Mouse (Mus musculus) monocyte, adult 2 months (primary cell): ENCODE measurements around the gene Gm2832.
"Not testable (repeated sequence)": the region's sequence is repeated elsewhere in the genome, so short reads cannot be mapped to it uniquely, and the experiment has no call there.

ENCODE experiments used
- DNase-seq, 2 experiments: peaks; one replicate each; pipeline ENCODE4 v3.0.0; 2022; ENCODE audit warnings: low spot score in 2 of 2, low read depth in 1 of 2

Gm2832 gene

DNA sequence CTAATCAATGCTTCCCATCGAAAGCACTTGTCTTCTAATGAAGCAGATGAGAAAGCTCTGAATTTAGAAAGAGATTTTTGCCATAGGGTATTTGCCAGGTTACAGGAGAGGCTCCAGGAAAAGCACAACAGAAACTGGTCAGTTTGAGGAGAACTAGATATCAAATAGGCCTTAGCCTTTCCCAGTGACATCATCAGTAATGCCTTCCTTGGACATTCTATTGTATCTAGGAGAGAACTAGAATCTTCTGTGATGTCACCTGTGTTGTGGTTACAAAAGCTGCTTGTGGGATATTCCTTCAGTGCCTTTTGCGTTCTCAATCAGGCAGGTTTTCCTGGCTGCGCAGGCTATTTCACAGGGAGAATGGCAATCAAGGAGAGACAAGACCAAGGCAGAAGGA is at the start of gene Gm2832:
Gene Gm2832, plus strand, starts transcription at position 301 of the 400 bp plus-strand sequence.
- DNase-seq = not testable (repeated sequence)

- DNase-seq = not testable (repeated sequence)
Measured at GRCm38 (mm10) chr14:41263296-41263695, 15.3 kb upstream of the Gm2832 start.

- not testable (repeated sequence) for DNase-seq
Measured at GRCm38 (mm10) chr14:41263853-41264755, 14.5 kb upstream of the Gm2832 start.

- not testable (repeated sequence) for DNase-seq
Measured at GRCm38 (mm10) chr14:41264756-41265566, 13.6 kb upstream of the Gm2832 start.

DNA sequence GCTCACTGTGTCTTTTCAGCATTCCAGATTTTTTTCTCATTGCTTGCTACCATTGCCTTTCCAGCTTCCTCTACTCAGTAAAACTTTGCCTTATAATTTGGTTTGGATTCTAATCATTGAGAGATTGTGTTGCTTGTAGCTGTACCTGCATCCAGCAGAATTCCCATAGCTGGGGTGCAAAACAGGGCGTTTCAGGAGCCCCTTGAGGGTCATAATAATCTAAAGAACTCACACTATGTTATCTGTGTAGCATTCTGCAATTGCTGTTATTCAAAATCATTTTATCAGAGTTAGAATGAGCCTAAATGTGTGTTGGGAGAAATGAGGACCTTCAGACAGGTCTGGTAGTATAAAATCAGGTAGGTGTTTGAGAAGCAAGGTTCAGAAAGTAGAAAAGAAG is 7.4 kb downstream of the Gm2832 start:
- not testable (repeated sequence) for DNase-seq
